Mouse (Mus musculus): ENCODE data around the gene Orc2. TPM values are rescaled to one million over a fixed set of nuclear protein-coding genes. Genes with fewer than 3 reads are reported as not detected.

Gene Orc2
- 10.4 and 17.2 TPM in 2 replicates for polyA plus RNA-seq (2012; rRNA removed; ENCODE audit: low replicate concordance)

DNA sequence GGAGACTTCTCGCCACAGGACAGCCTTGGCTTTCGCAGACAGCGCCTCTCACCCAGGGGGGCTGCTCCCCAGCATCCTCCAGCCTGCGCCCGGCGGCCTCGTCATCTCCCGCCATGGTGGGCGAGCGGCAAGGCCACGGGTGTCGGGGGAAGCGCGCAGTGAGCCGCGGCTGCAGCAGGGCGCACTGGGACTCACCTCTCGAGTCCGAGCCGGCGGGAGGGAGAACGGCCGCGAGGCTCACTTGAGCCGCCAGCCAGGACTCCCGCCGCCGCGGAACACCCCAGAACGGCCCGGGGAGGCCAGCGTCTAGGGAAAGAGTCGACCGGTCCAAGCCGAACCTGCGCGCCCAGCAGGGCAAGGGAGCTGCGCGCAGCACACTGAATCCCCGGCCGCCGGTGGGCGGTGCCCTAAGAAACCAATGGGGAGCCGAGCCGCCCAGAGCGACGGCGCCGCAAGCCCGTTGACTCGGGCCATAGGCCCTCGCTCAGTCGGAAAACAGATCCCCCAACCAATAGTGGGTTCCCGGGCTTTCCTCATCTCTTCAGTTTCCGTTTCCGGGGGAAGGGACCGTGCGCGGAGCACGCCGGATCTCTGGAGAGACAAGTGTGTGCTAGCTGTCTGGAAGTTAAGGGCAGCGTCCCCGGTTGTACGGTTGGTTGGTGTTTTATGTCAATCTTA lies at the start of gene Orc2:
Gene Orc2 (minus strand): TSS at position 533 of the 678 bp plus-strand sequence.

DNA sequence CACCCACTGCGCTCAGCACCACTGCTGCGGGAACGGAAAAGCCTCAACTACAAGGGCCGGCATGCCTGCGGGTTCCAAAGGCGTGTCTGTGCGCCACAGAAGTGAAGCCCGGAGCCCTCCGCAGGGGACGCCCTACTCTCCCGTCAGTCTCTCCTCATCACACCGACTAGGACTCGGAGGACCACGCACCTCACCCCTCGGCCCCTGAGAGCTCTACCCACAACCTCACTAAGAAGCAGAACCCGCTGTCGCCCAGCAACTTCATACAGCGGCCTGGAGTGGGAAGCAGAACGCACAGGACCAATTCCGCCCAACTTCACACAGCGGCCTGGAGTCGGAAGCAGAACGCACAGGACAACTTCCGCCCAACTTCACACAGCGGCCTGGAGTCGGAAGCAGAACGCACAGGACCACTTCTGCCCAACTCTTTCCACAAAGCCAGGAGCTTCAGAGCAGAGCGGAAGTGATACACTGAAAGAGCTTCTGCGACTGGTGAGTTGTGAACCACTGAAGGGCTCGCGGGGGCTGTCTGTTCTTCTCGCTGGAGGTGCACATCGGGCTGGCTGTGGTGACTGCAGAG lies 59.7 kb downstream of the Orc2 start, which contains the start of the genes Nif3l1 and Ppil3:
Gene Nif3l1 (plus strand): TSS at position 9 of the 580 bp plus-strand sequence.
Gene Ppil3 (minus strand): TSS at position 344 of the 580 bp plus-strand sequence.

DNA sequence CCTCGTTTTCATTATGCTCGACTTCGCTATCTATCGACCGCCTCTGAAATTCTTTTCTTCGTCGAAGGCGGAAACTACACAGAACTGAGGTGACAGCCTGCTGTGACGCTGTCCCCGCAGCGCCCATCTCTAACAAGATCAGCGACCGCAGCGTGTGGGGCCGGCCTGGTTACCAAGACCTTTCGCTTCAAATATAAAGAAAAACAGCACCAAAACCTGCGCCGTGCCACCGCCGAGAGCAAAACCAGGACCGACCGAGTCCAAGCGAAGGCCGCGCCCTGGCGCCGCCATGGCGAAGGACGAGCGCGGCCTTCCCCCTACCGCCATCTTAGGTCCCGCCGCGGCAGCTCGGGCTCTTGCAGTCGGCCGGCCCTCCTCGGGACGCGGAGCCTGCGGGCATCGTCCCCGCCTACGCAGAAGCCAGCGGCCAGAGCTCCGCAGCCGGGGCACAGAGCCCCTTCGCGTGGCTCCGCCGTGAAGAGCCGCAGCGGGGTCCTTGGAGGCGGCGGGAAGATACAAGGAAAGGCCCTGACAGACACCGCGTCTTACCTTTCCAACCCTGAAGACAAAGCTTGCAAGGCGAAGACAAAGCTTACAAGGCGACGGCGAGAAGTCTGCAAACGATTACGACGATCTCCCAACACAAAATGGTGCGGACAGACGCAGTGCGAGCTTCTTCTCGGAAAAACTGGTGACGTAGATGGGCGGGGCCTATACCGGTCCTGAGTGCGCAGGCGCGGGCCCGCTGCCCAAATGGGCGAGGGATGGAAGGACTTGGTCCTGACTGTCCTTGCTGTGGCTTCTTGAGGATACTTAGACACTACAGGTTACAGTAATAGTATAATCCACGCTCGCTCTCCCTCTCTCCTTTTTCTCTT lies 81.3 kb downstream of the Orc2 start, which contains the start of gene Clk1:
Gene Clk1 (minus strand): TSS at position 696 of the 878 bp plus-strand sequence.

Other genes starting within 250 kb of the Orc2 start
- gene Aox2, start 226.8 kb downstream of the Orc2 start, polyA plus RNA-seq (2012; rRNA removed; ENCODE audit: low replicate concordance), result 0.03 TPM in 1 of 2 replicates, not detected in the other
- gene Bzw1, start 112.2 kb downstream of the Orc2 start, polyA plus RNA-seq (2012; rRNA removed; ENCODE audit: low replicate concordance), result 16.4 and 29.5 TPM in 2 replicates
- 34.1 and 79.6 TPM in 2 replicates for gene Clk1, start 81.0 kb downstream of the Orc2 start, polyA plus RNA-seq (2012; rRNA removed; ENCODE audit: low replicate concordance)
- gene Nif3l1, start 60.0 kb downstream of the Orc2 start, polyA plus RNA-seq (2012; rRNA removed; ENCODE audit: low replicate concordance), result 11.1 and 23.2 TPM in 2 replicates
- 12.8 and 34.1 TPM in 2 replicates for gene Ppil3, start 59.6 kb downstream of the Orc2 start, polyA plus RNA-seq (2012; rRNA removed; ENCODE audit: low replicate concordance)
- 1.8 and 6.9 TPM in 2 replicates for gene Fam126b, start 81.2 kb upstream of the Orc2 start, polyA plus RNA-seq (2012; rRNA removed; ENCODE audit: low replicate concordance)
- gene Ndufb3, start 81.3 kb upstream of the Orc2 start, polyA plus RNA-seq (2012; rRNA removed; ENCODE audit: low replicate concordance), result 34.9 and 87.2 TPM in 2 replicates
- gene Als2cr12, start 190.9 kb upstream of the Orc2 start, polyA plus RNA-seq (2012; rRNA removed; ENCODE audit: low replicate concordance), result 0.81 and 2.6 TPM in 2 replicates
- 35.7 and 50.7 TPM in 2 replicates for gene Cflar, start 206.4 kb upstream of the Orc2 start, polyA plus RNA-seq (2012; rRNA removed; ENCODE audit: low replicate concordance)